Mouse (Mus musculus) WW6 (cell line): Measurements from ENCODE around the gene Arhgap15.

Source experiments
- DNase-seq: peaks from one replicate; pipeline ENCODE4 v3.0.0-alpha.2; 2013; ENCODE audit warnings: low read depth, low spot score

The Arhgap15 gene

DNA sequence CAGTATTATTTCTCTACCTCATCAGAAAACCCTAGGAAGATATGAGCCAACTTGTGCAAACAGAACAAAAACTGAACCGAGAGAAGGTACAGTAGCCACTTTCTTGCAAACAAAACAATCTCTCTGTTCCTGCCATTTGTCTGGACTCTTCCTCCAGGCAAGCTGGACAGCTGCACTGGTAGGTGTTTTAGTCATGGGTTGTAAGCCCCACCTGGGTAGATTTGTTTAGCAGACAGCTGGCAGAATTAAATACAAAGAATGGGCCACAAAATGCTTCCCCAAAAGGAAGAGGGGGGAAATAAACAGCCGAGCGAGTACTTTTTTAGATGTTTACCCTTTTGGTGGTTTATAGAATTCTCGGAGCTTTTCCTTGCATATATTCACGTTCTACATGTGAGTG, 688.0 kb downstream of the Arhgap15 start:
- DNase-seq = no peak

DNA sequence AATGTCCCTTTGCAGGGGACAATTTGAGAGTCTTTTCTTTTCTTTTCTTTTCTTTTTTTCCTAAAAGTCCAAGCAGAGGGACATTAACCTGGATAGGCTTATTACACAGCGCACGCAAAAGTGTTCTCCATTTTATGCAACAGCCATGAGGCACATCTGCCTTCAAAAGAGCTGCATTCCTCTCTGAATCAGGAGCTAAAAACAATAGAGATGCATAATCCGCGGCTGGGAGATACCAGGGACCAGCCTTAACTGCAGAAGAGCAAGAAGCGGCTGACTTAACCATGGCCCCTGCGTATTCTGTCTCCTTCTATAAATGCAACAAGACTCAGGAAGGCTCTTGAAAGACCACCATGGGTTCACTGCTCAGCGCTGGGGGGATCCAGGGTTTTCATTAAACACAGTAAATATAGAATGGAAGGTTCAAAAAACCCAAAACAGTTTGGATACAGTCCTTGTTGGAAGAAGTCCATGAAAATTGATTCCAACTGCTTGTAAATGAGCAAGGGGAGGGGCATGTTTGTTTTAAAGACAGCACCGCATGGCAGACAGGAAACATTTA, 689.0 kb downstream of the Arhgap15 start:
- no peak for DNase-seq

DNA sequence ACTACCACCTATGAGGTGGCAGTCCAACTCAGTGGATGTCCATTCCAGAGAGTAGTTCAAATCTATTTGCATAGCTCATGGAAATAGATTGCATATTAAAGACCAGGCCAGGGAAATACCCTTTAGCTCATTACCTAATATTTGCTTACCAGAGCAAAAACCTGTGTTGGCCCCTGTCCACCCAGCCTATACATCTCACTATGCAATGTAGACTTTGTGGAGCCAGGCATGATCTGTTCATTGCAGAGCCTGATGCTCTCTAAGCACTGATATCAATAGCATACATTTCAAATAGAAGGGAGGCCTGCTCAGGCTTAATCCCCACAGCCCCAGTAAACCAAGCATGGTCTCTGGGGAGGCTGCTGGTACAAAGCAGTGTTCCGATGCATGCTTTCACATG, 689.4 kb downstream of the Arhgap15 start:
- no peak for DNase-seq

DNA sequence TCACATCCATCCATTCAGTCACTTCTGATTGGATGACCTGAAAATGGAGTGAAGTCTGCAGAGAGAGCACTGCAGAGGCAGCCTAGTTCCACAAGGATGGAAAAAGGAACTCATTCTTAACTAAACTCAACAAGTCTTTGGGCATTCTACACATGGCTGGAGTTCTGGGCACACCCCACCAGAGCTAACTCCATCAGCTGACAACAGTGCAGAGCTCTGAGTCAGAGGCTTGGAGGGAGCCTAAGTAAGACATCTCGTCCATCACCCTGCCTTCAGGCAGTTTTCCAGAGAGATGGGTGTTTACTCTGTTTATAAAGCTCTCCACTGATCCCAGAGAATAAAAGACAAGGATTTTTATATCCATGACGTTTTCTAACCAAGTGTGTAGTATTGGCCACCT, 696.3 kb downstream of the Arhgap15 start:
- no peak for DNase-seq
